Mouse (Mus musculus) heart, adult 2 months (tissue): ENCODE measurements around the gene Tubgcp2.

Experiments
- CTCF ChIP-seq: fragments of 200-600 bp; IDR thresholded peaks from 2 replicates; pipeline ENCODE4 v1.8.1; 2022; ENCODE audit warnings: antibody characterized with exemption, mild to moderate bottlenecking, moderate library complexity
- EP300 ChIP-seq: fragments of 200-500 bp; IDR thresholded peaks from 2 replicates; pipeline ENCODE4 v1.6.1; 2011; ENCODE audit warnings: low read depth, low read length, control low read depth; ENCODE audit not compliant: insufficient read depth
- POLR2A ChIP-seq: fragments of 200-500 bp; IDR thresholded peaks from 2 replicates; pipeline ENCODE4 v1.6.1; 2011; ENCODE audit warnings: mild to moderate bottlenecking, low read depth, low read length, control low read depth; ENCODE audit not compliant: insufficient read depth

DNA sequence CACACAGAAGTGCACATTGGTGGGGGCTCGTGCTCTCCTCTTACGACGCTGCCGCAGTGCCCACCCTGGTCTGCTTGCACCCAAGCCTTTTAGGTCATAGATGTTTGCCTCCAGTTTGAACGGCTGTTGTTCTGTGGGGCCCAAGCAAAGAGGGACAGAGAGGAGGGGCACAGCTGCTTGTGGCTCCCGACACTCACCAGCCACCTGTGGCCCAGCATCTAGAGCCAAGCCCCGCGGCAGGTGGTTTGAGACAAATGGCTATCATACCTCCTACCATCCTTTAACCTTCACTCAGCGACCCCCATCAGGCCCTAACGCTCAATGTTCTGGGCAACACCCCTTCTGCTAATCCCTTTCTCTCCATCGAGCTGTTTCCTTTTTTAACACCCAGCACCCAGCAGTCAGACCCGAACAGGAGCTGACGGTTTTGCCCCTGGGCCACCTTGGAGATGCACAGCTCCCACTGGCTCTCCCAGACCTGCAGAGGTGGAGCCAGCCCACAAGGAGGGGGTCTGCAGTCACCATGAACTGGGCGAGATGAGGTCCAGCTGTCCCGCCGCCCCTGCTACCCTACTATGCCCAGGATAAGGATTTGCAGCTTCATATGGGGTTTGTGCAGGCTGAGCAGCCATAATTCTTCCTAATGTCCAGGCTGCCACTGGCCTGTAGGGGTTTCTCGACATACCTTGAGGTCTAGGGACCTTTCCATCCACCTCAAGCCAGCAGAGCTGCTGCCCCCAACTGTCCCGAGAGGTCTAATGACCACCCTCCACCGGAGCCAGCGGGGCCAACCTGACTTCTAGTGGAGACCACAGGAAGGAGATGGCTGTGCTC, 45.2 kb upstream of the Tubgcp2 start:
- TF ChIP-seq CTCF: no peak
- no peak for TF ChIP-seq POLR2A
- TF ChIP-seq EP300: no peak
